Mouse (Mus musculus) lung, embryonic 14.5 days (tissue): ENCODE results near the gene Psme3. TPM values are rescaled to one million over a fixed set of nuclear protein-coding genes. Genes with fewer than 3 reads are reported as not detected.
A peak's percentile ranks its signal among the peaks of the same experiment; 100 is the strongest.
"Not testable (repeated sequence)": the region's sequence is repeated elsewhere in the genome, so short reads cannot be mapped to it uniquely, and the experiment has no call there.

Experiments used
- ATAC-seq: fragments of 200-750 bp; cut with Nextera tagmentation; 2 replicates; pipeline ENCODE4 v1.8.0; 2017; ENCODE audit warnings: mild to moderate bottlenecking, moderate TSS enrichment, moderate library complexity; ENCODE audit not compliant: insufficient read depth
- DNase-seq: peaks from one replicate; pipeline ENCODE4 v3.0.0-alpha.2; 2015
- H3K27ac ChIP-seq: fragments of 300-500 bp; sonication (generic); 2 replicates; pipeline ENCODE4 v1.5.1; 2014; ENCODE audit warnings: low read depth, mild to moderate bottlenecking, moderate library complexity
- H3K27me3 ChIP-seq: fragments of 300-500 bp; sonication (generic); 2 replicates; pipeline ENCODE4 v1.6.1; 2014; ENCODE audit warnings: low read length, control low read depth; ENCODE audit not compliant: insufficient read depth
- H3K36me3 ChIP-seq: fragments of 300-500 bp; sonication (generic); 2 replicates; pipeline ENCODE4 v1.6.1; 2014; ENCODE audit warnings: control low read depth; ENCODE audit not compliant: insufficient read depth
- H3K4me1 ChIP-seq: fragments of 300-500 bp; sonication (generic); 2 replicates; pipeline ENCODE4 v1.6.1; 2014; ENCODE audit warnings: antibody characterized with exemption, control low read depth; ENCODE audit not compliant: insufficient read depth
- H3K4me2 ChIP-seq: fragments of 300-500 bp; sonication (generic); 2 replicates; pipeline ENCODE4 v1.6.1; 2014; ENCODE audit warnings: mild to moderate bottlenecking
- H3K4me3 ChIP-seq: fragments of 300-500 bp; sonication (generic); 2 replicates; pipeline ENCODE4 v1.5.1; 2014; ENCODE audit warnings: low read depth, low read length
- H3K9ac ChIP-seq: fragments of 300-500 bp; sonication (generic); 2 replicates; pipeline ENCODE4 v1.6.1; 2014
- H3K9me3 ChIP-seq: fragments of 300-500 bp; sonication (generic); 2 replicates; pipeline ENCODE4 v1.6.1; 2016; ENCODE audit warnings: low read depth, low read length, control low read depth
- CTCF ChIP-seq: IDR thresholded peaks from 2 replicates; pipeline ENCODE4 v1.5.1; 2016; ENCODE audit warnings: antibody characterized with exemption, low read depth
- WGBS: fragments of 180-500 bp; shearing (Covaris S2); extraction: QIAGEN DNeasy Blood & Tissue Kit; methylation state at CpG from one replicate; pipeline ENCODE4 v1.1.7; 2014; 5-methylcytosine and 5-hydroxymethylcytosine counted together
- polyA plus RNA-seq: library from polyadenylated mRNA; unstranded; fragments of >200 nt; fragmentation: Nextera tagmentation; extraction: Ambion mirVana; gene quantifications from 2 replicates; pipeline ENCODE4 v1.2.1, GENCODE M21; 2014

Psme3 gene
- polyA plus RNA-seq, 1 experiment from 2014 or later: 123 TPM

DNA sequence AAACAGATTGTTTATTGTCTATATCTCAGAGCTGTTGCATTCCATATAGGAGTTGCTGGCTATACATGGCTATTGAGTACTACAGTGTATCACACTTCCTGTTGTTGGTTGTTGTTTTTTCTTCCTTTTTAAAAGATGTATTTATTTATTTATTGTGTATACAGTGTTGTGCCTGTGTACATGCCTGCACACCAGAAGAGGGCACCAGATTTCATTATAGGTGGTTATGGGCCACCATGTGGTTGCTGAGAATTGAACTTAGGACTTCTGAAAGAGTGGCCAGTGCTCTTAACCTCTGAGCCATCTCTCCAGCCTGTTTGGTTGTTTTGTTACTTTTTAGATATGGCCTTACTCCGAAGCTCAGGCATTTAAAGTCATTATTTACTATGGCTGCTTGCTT, 1.4 kb upstream of the Psme3 start:
- no peak overlapping the region for H3K9ac ChIP-seq
- H3K4me3 ChIP-seq: no peak overlapping the region
- peaks cover 3% of the 10 kb centered on the region for H3K4me1 ChIP-seq
- H3K27me3 ChIP-seq: no peaks in the 10 kb centered on the region
- no peaks in the 10 kb centered on the region for H3K9me3 ChIP-seq
- peaks cover 22% of the 10 kb centered on the region for H3K36me3 ChIP-seq
- 77% methylated on average over 1 of the region's 1 CpGs for WGBS
- TF ChIP-seq CTCF: peak; percentile 18; the same call in 1 of the 2 replicates
- ATAC-seq (no peak), DNase-seq (no peak)
- no peak overlapping the region for H3K27ac ChIP-seq
- no peak overlapping the region for H3K4me2 ChIP-seq

DNA sequence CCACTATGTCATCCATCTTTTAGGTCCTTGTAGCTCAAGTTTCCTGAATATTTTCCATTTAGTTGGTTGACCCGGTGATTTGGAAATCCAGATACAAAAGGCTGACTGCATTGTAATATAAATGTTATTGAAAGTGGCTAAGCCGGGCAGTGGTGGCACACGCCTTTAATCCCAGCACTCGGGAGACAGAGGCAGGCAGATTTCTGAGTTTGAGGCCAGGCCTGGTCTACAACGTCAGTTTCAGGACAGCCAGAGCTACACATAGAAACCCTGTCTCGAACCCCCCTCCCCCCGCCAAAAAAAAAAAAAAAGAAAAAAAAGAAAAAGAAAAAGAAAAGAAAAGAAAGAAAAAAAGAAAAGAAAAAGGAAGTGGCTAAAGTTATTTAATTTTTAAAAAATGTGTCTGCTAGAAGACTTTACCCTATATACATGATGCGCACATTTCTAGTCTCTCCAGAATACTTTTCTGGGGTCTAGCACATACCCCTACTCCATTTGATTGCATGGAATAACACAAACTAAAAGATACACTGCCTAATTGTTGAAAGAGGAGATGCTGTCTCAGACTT, 847 bp upstream of the Psme3 start:
- H3K4me3 ChIP-seq: peak overlapping the region; percentile 99
- H3K4me1 ChIP-seq: peaks cover 3% of the 10 kb centered on the region
- H3K9ac ChIP-seq: peak overlapping the region; percentile 82
- no peaks in the 10 kb centered on the region for H3K27me3 ChIP-seq
- no peak for ATAC-seq
- H3K9me3 ChIP-seq: no peaks in the 10 kb centered on the region
- DNase-seq: no peak
- 81% methylated on average over 8 of the region's 8 CpGs for WGBS
- H3K27ac ChIP-seq: peak overlapping the region; percentile 87
- H3K4me2 ChIP-seq: peak overlapping the region; percentile 88
- TF ChIP-seq CTCF: no peak
- H3K36me3 ChIP-seq: peaks cover 28% of the 10 kb centered on the region

GRCm38 (mm10) chr11:101316501-101316917, 496 bp downstream of the Psme3 start:
- peak overlapping the region; percentile 88 for H3K4me2 ChIP-seq
- peak; percentile 26 for DNase-seq
- peak overlapping the region; percentile 82 for H3K9ac ChIP-seq
- no peaks in the 10 kb centered on the region for H3K27me3 ChIP-seq
- peak overlapping the region; percentile 87 for H3K27ac ChIP-seq
- under 1% methylated on average over 17 of the region's 17 CpGs for WGBS
- H3K36me3 ChIP-seq: peaks cover 41% of the 10 kb centered on the region
- H3K9me3 ChIP-seq: no peaks in the 10 kb centered on the region
- TF ChIP-seq CTCF: no peak
- peak; percentile 59 for ATAC-seq
- peak overlapping the region; percentile 99 for H3K4me3 ChIP-seq
- peaks cover 3% of the 10 kb centered on the region for H3K4me1 ChIP-seq

- ATAC-seq (peak; percentile 50; the same call in 1 of the 2 replicates), DNase-seq (peak; percentile 86)
- H3K27me3 ChIP-seq: no peaks in the 10 kb centered on the region
- H3K9me3 ChIP-seq: no peaks in the 10 kb centered on the region
- H3K4me3 ChIP-seq: no peak overlapping the region
- no peak overlapping the region for H3K9ac ChIP-seq
- no peak overlapping the region for H3K4me2 ChIP-seq
- H3K4me1 ChIP-seq: no peaks in the 10 kb centered on the region
- peak; percentile 97 for TF ChIP-seq CTCF
- WGBS: 7% methylated on average over 4 of the region's 4 CpGs
- H3K36me3 ChIP-seq: peaks cover 77% of the 10 kb centered on the region
- H3K27ac ChIP-seq: no peak overlapping the region
Measured at GRCm38 (mm10) chr11:101323609-101324008, 7.6 kb downstream of the Psme3 start.

DNA sequence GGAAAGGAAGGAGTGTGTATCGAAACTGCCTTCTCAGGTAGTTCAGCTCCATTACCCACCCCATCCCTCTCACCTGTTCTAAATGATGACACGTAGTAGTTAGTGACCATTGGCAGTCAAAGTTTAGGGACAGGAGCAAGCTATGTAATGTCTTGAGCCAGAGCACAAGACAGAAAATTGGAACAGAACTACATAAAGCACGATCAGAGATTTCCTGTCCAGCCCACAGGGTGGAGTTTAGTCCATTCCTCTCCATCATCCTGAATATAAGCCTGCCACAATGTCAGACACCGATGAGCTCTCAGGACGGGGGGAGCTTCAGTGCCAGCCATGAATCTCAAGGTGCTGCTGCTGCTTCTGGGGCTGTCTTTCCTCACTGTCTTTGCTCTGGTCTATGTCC, 8.8 kb downstream of the Psme3 start, which contains the start of gene Aoc2:
Gene Aoc2, plus strand, starts transcription at position 301 of the 400 bp plus-strand sequence.
- H3K4me2 ChIP-seq: no peak within 1 kb of the TSS
- H3K4me1 ChIP-seq: no peaks in the 10 kb centered on the region
- H3K27me3 ChIP-seq: no peaks in the 10 kb centered on the region
- no peak within 1 kb of the TSS for H3K27ac ChIP-seq
- no peak within 1 kb of the TSS for H3K9ac ChIP-seq
- H3K4me3 ChIP-seq: no peak within 1 kb of the TSS
- no peaks in the 10 kb centered on the region for H3K9me3 ChIP-seq
- 89% methylated on average over 5 of the region's 5 CpGs for WGBS
- H3K36me3 ChIP-seq: peaks cover 70% of the 10 kb centered on the region
- DNase-seq (no peak), ATAC-seq (no peak)
- TF ChIP-seq CTCF: no peak

- H3K27me3 ChIP-seq, ATAC-seq, H3K4me2 ChIP-seq, H3K9ac ChIP-seq, DNase-seq, H3K4me1 ChIP-seq, H3K9me3 ChIP-seq, H3K4me3 ChIP-seq, H3K27ac ChIP-seq: not testable (repeated sequence)
- WGBS: 95% methylated on average over 11 of the region's 11 CpGs
- H3K36me3 ChIP-seq: peaks cover 65% of the 10 kb centered on the region
Measured at GRCm38 (mm10) chr11:101325201-101325600, 9.2 kb downstream of the Psme3 start.

- Histone ChIP-seq H3K27me3 (no peaks in the 10 kb centered on the region), H3K27ac (no peak overlapping the region), H3K4me1 (no peaks in the 10 kb centered on the region), H3K4me2 (no peak overlapping the region), H3K9ac (no peak overlapping the region), H3K4me3 (no peak overlapping the region), H3K36me3 (peaks cover 56% of the 10 kb centered on the region), H3K9me3 (no peaks in the 10 kb centered on the region)
- DNase-seq (no peak), ATAC-seq (no peak)
- 82% methylated on average over 11 of the region's 11 CpGs for WGBS
- TF ChIP-seq CTCF: no peak
Measured at GRCm38 (mm10) chr11:101326147-101326546, 10.1 kb downstream of the Psme3 start.
